Mouse (Mus musculus) neutrophil, adult 59 days (primary cell): ENCODE results near the gene Bricd5. TPM values are rescaled to one million over a fixed set of nuclear protein-coding genes. Genes with fewer than 3 reads are reported as not detected.

Experiments
- total RNA-seq, 2 experiments: library from RNA; stranded (reverse); gene quantifications; 1 replicate in 1 of 2; 2 replicates in 1 of 2; pipeline ENCODE4 v1.2.4; 2023

Bricd5 gene
- total RNA-seq, result not detected

DNA sequence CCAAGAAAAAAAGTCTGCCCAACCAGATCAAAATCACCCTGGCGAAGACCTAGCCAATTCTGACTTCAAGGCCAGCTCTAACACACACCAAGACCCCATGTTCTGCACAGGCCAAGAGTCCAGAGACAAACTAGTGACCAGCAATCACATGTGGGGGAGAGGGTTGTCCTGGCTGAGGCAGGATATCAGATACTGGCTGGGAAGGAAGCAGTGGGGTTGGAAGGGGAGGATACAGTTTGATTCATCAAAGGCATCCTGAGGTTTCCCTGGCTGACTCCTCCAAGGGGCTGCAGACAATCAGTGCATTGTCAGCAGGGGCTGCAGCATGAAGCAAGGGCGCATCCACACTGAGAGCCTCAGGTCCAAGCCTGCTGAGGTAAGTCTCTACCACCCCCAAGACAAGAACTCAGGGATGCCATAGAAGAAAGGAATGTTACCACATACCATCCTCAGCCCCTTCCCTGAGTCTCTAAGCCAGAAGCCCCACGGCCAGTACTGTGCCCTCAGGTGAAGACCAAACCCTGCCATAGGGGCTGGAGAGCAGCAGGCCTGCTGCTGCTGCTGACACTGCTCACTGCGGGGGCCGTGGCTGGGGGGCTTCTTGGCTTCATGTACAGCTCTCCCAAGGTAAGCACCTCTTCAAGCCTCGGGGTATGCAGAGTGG is at the start of gene Bricd5:
Gene Bricd5, plus strand, starts transcription at position 273 of the 664 bp plus-strand sequence.

DNA sequence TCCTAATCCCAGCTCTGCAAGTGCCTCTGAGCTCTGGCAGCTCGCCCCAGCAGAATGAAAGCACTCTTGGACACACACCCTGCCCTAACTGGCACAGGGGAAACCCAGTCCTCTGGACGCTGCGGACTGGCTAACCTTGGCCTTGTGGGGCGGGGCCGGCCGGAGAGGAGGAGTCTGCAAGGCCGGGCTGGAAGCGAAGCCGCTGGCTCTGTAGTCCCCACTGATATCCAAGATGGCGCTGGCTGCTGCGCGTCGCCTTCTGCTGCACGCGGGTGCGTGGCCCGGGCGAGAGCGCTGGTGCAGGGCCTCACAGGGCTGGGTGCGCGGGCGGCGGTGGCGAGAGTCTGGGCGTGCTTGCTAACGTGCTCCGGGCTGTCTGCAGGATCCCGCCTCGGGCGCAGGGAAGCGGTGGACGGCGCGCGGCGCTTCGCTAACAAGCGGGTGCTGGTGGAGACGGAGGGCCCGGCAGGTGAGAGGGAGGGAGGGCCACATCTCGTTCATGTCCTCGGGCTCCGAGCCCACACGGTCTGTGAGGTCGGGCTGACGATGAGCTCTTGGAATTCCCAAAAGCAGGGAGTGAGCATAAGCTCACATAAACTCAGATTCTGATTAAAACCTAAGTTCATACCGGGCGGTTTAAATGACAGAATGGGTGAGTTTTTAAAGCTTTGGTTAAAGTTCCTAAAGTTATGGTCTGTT is 47.1 kb upstream of the Bricd5 start, which contains the start of gene Eci1:
Gene Eci1, plus strand, starts transcription at position 171 of the 699 bp plus-strand sequence.

DNA sequence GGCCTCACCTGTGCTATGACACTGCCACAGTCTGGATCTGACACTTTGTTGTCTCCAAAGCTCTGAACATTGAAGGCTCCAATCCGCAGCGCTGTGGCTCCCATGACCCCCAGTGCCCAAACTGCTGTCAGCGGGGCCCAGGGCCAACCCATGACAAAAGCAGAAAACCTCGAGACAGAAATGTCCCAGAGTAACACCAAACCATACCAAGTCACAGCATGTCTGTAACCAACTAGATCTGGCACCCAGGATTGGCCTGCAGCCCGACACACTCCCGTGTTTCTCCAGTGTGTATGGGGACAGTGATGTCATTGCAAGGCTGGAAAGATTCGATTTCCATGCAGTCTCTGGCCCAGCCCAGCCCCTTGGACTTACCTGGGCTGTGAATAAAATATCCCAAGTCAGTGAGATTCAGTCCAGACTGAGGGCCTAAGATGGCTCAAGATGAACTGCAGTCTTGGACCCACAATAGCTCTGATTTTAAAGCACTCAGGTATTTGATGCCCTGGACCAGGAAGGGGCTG is 31.0 kb upstream of the Bricd5 start, which contains the start of gene Dnase1l2:
Gene Dnase1l2, minus strand, starts transcription at position 474 of the 524 bp plus-strand sequence.

DNA sequence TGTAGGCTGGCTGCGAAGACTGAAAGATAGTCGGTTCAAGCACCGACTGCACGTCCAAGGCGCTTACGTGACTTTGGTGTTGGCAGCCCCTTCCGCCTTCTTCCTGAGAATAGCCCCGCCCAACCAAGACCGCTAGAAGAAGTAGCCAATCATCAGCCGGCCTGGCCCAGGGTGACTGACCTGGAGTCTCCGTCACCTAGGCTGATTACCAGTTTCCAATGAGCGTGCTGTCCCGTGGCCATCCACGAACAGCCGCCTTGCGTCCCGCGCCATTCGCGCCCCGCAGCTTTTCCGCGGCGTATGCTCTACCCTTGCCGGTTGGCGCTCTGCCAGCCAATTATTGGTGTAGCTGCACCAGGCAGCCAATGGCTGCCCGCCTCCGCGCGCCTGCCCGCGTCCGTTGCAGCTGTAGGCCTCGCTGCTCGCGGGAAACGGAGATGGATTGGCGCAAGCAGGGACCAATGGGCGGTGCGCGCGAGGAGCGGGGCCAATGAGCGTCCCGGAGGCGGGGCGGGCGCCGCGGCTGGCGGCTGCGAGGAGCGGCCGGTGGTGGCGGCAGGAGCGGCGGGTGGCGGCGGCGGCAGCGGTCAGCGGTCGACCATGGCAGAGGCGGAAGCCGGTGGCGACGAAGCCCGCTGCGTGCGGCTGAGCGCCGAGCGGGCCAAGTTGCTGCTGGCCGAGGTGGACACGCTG is 3.6 kb upstream of the Bricd5 start, which contains the start of the genes E4f1 and Pgp:
Gene E4f1, minus strand, starts transcription at position 404 of the 693 bp plus-strand sequence.
Gene Pgp, plus strand, starts transcription at position 483 of the 693 bp plus-strand sequence.

DNA sequence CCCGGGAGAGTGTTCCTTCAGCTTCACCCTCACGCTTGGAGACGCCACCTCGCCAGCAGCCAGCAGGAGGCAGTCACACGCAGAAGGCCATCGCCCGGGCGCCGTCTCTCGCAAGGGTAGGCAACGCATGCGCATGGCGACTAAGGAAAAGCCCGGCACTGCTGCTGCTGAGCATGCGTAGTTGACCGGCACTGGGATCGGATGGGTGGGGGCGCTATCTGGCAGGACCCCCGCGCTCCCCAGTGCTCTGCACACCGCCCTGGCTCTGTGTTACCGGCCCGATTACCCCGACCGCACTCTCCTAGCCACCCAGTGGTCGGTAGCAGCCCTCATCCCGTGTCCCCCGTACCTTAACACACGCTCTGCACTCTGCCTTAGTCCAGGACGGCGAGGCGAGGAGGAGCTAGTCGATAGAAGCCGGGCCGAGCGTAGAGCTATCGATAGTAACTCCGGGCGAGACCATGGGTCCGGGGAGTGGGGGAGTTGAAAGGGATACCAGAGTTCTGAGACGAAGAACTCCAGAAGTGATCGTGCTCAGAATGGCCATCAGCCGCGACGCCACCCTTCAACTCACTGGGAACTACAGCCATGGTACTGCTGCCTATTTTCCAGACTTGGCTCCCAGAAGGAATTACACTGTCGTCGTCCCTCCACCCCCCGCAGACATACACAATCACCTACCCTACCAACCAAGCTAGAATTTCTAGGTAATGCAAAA is 5.1 kb downstream of the Bricd5 start, which contains the start of gene Mlst8:
Gene Mlst8, minus strand, starts transcription at position 416 of the 718 bp plus-strand sequence.

DNA sequence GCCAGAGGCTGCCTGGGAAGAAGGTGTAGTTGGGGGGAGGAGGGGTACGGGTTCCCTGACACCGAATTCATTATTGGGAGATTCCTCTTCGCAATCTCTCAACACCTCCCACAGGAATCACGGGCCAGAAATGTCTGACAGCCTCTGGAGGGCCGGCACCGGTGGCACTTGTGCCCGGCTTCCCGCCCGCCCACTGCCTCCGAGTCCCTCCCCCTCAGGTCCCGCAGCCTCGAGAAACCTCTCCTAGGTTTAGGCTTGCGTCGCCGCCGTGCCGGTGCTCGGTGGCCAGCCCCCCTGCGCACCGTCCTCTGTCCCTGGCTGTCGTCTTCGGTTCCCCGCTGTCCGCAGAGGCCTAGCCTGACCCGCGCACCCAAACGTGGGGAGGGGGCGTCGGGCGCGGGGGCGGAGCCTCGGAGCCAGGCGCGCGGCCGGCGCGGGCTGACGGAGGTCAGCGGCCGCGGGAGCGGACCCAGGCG is 14.5 kb downstream of the Bricd5 start, which contains the start of gene Caskin1:
Gene Caskin1, plus strand, starts transcription at position 416 of the 476 bp plus-strand sequence.

Other genes starting within 250 kb of the Bricd5 start
- gene Ccnf, start 222.4 kb upstream of the Bricd5 start, total RNA-seq, result 10 to 100 TPM; 44.1 to 49.2 TPM
- gene Abca17, start 122.8 kb upstream of the Bricd5 start, total RNA-seq, result under 1 TPM in 1 of 2 experiments, not detected in 1; 0.07 TPM
- 10 to 100 TPM; 37.7 to 42.7 TPM for gene Abca3, start 121.9 kb upstream of the Bricd5 start, total RNA-seq
- gene Rnps1, start 59.3 kb upstream of the Bricd5 start, total RNA-seq, result 10 to 100 TPM; 61.6 to 70.5 TPM
- 10 to 100 TPM; 11.5 to 14.1 TPM for gene Eci1, start 47.2 kb upstream of the Bricd5 start, total RNA-seq
- gene Dnase1l2, start 30.8 kb upstream of the Bricd5 start, total RNA-seq, result 1 to 10 TPM; 2.0 to 2.3 TPM
- 10 to 100 TPM; 31.8 to 42.2 TPM for gene E4f1, start 3.6 kb upstream of the Bricd5 start, total RNA-seq
- gene Pgp, start 3.5 kb upstream of the Bricd5 start, total RNA-seq, result 10 to 100 TPM; 24.7 to 26.6 TPM
- 10 to 100 TPM; 42.8 to 46.1 TPM for gene Mlst8, start 5.2 kb downstream of the Bricd5 start, total RNA-seq
- not detected for gene Caskin1, start 14.7 kb downstream of the Bricd5 start, total RNA-seq
- 100 to 1,000 TPM; 132 to 134 TPM for gene Traf7, start 54.1 kb downstream of the Bricd5 start, total RNA-seq
- 1 to 10 TPM in 1 of 2 experiments, under 1 TPM in 1; 0.95 to 1.1 TPM for gene Rab26, start 60.3 kb downstream of the Bricd5 start, total RNA-seq
- 10 to 100 TPM; 16.1 to 22.7 TPM for gene Pkd1, start 76.0 kb downstream of the Bricd5 start, total RNA-seq
- 10 to 100 TPM; 54.4 to 55.6 TPM for gene Tsc2, start 158.7 kb downstream of the Bricd5 start, total RNA-seq
- 1 to 10 TPM; 1.3 to 2.5 TPM for gene Nthl1, start 158.8 kb downstream of the Bricd5 start, total RNA-seq
- 1 to 10 TPM; 2.1 to 3.1 TPM for gene Slc9a3r2, start 176.4 kb downstream of the Bricd5 start, total RNA-seq
- gene Npw, start 184.6 kb downstream of the Bricd5 start, total RNA-seq, result not detected
- gene Zfp598, start 195.8 kb downstream of the Bricd5 start, total RNA-seq, result 10 to 100 TPM; 27.1 to 28.0 TPM
- not detected for gene Syngr3, start 216.1 kb downstream of the Bricd5 start, total RNA-seq
- gene Gfer, start 222.3 kb downstream of the Bricd5 start, total RNA-seq, result 1 to 10 TPM; 7.6 to 9.4 TPM
- 1 to 10 TPM; 1.2 to 1.5 TPM for gene Noxo1, start 222.3 kb downstream of the Bricd5 start, total RNA-seq
- 10 to 100 TPM; 16.4 to 16.5 TPM for gene Tbl3, start 233.8 kb downstream of the Bricd5 start, total RNA-seq
- not detected for gene Rnf151, start 244.2 kb downstream of the Bricd5 start, total RNA-seq
- 100 to 1,000 TPM; 535 to 536 TPM for gene Rps2, start 244.2 kb downstream of the Bricd5 start, total RNA-seq